Mouse (Mus musculus): Measurements from ENCODE around the gene Cdkn1a. TPM values are rescaled to one million over a fixed set of nuclear protein-coding genes. Genes with fewer than 3 reads are reported as not detected.

The Cdkn1a gene
- total and polyA plus RNA-seq, 3 experiments, result 10.6 to 59.1 (median 37.5) TPM

DNA sequence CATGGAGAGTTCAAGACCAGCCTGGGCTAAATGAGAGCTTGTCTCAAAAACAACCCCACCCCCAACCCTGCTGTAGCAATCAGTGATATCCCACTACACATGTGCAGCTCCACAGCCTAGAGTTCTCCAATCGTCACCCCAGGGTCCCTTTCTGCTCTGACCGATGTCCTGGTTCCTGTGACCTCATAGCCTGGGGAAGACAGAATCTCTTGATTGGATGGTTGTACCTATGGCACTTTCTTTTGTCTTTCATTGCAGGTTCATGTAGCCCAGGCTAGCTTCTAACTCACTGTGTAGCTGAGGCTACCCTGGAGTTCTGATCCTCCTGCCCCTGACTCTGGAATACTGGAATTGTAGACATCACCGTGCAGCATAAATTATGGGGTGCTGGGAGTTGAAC, 35.8 kb downstream of the Cdkn1a start:
- Histone ChIP-seq H3K4me3 (replicated peaks in 1 of 3; ENCODE audit: low read depth in 2 of 3, low read length in 2 of 3, poor library complexity in 1 of 3) (no peak overlapping the region), H3K79me2 (replicated peaks; ENCODE audit: control insufficient read depth, extremely low read depth, insufficient read depth, poor library complexity, severe bottlenecking) (no peaks in the 10 kb centered on the region), H3K27ac (ENCODE audit: insufficient read depth, low read depth) (no peak overlapping the region), H3K36me3 (replicated peaks in 1 of 2; ENCODE audit: control insufficient read depth in 1 of 2, insufficient read depth in 1 of 2, low read length in 1 of 2) (no peaks in the 10 kb centered on the region), H3K9ac (ENCODE audit: insufficient read depth, low read depth) (no peak overlapping the region), H3K4me1 (ENCODE audit: control insufficient read depth in 1 of 2, insufficient read depth in 2 of 2) (peaks cover 6 to 10% of the 10 kb centered on the region in 2 experiments; a peak in 3 of 4 replicates), H3K9me3 (replicated peaks; ENCODE audit: low read length) (peaks cover 3% of the 10 kb centered on the region), H3K4me2 (ENCODE audit: insufficient read depth, low read depth, poor library complexity, severe bottlenecking) (no peak overlapping the region), H3K27me3 (replicated peaks) (peaks cover 6% of the 10 kb centered on the region)
- DNase-seq (ENCODE audit: extremely low read depth), result no peak
- in situ Hi-C loops (cut with MboI; ENCODE audit: low pct_ligation_motif_present, low pct_unique_long_range_greater_than_20kb, low sequenced_read_pairs) (loop anchor here (5.0 kb wide), 1 partner anchor 36 kb away; no protein-coding TSS in a partner anchor), dilution Hi-C loops (cut with MboI; ENCODE audit: extremely low pct_ligation_motif_present, extremely low pct_unique_long_range_greater_than_20kb, low sequenced_read_pairs) (no loop called here)
- TF ChIP-seq USF1 (IDR thresholded peaks at IDR 0.05; ENCODE audit: low read depth, low read length) (no peak), KAT2A (IDR thresholded peaks at IDR 0.05; ENCODE audit: insufficient replicate concordance, low read length) (no peak), ZC3H11A (IDR thresholded peaks at IDR 0.05; ENCODE audit: low read depth, low read length) (no peak), IRF4 (IDR thresholded peaks at IDR 0.05; ENCODE audit: low read depth, low read length) (no peak)

DNA sequence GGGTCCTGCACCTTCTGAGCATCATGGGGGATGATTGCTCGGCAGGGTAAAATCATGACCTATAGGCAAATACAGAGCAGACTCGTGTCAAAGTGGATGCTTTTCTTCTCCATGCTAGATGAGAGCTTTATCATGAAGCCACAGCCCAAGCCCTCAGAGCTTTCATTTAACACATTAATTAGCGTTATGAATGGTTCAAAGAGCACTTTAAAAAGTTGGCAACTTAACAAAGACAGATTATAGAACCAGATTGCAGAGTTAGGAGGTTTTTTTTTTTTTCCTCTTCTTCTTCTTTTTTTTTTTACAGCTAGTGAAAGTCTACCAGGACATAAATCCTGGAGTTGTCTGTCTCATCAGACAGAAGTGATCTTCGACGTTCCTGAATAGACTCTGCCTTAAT, 38.6 kb downstream of the Cdkn1a start:
- H3K9me3 ChIP-seq (replicated peaks; ENCODE audit: low read length), result peaks cover 3% of the 10 kb centered on the region
- no peak for TF ChIP-seq GABPA (IDR thresholded peaks at IDR 0.05; ENCODE audit: insufficient replicate concordance, low read depth, low read length)
- TF ChIP-seq RCOR1 (conservative IDR thresholded peaks at IDR 0.05; ENCODE audit: low read depth, low read length), result no peak
- no peak for TF ChIP-seq HCFC1 (IDR thresholded peaks at IDR 0.05; ENCODE audit: low read depth, low read length)
- TF ChIP-seq CTCF (conservative IDR thresholded peaks at IDR 0.05 in 1 of 2, IDR thresholded peaks at IDR 0.05 in 1 of 2; ENCODE audit: low read depth in 2 of 2, low read length in 2 of 2), result no peak
- TF ChIP-seq MAZ (IDR thresholded peaks at IDR 0.05; ENCODE audit: low read depth, low read length), result no peak
- TF ChIP-seq ZKSCAN1 (IDR thresholded peaks at IDR 0.05; ENCODE audit: borderline replicate concordance, low read depth, low read length), result no peak
- TF ChIP-seq EP300 (IDR thresholded peaks at IDR 0.05; ENCODE audit: low read length), result no peak
- no peak for TF ChIP-seq JUN (IDR thresholded peaks at IDR 0.05; ENCODE audit: insufficient read depth, low read depth, low read length)
- TF ChIP-seq MYC (IDR thresholded peaks at IDR 0.05; ENCODE audit: low read depth, low read length), result no peak
- no peak for TF ChIP-seq TBP (conservative IDR thresholded peaks at IDR 0.05; ENCODE audit: low read depth, low read length)
- no peak for TF ChIP-seq CHD2 (IDR thresholded peaks at IDR 0.05; ENCODE audit: low read length)
- no peak for TF ChIP-seq TCF12 (IDR thresholded peaks at IDR 0.05; ENCODE audit: low read depth, low read length)
- no peak overlapping the region for H3K27ac ChIP-seq (ENCODE audit: insufficient read depth, low read depth)
- H3K36me3 ChIP-seq (replicated peaks in 1 of 2; ENCODE audit: control insufficient read depth in 1 of 2, insufficient read depth in 1 of 2, low read length in 1 of 2), result no peaks in the 10 kb centered on the region
- no peaks in the 10 kb centered on the region for H3K79me2 ChIP-seq (replicated peaks; ENCODE audit: control insufficient read depth, extremely low read depth, insufficient read depth, poor library complexity, severe bottlenecking)
- peaks cover 9 to 26% of the 10 kb centered on the region in 2 experiments for H3K4me1 ChIP-seq (ENCODE audit: control insufficient read depth in 1 of 2, insufficient read depth in 2 of 2)
- peaks cover 13% of the 10 kb centered on the region for H3K27me3 ChIP-seq (replicated peaks)
- dilution Hi-C loops (cut with MboI; ENCODE audit: extremely low pct_ligation_motif_present, extremely low pct_unique_long_range_greater_than_20kb, low sequenced_read_pairs), result no loop called here
- no peak overlapping the region for H3K4me3 ChIP-seq (replicated peaks in 1 of 3; ENCODE audit: low read depth in 2 of 3, low read length in 2 of 3, poor library complexity in 1 of 3)
- in situ Hi-C loops (cut with MboI; ENCODE audit: low pct_ligation_motif_present, low pct_unique_long_range_greater_than_20kb, low sequenced_read_pairs), result loop anchor here (5.0 kb wide), 1 partner anchor 33 kb away; no protein-coding TSS in a partner anchor
- no peak for DNase-seq (ENCODE audit: extremely low read depth)
- no peak overlapping the region for H3K4me2 ChIP-seq (ENCODE audit: insufficient read depth, low read depth, poor library complexity, severe bottlenecking)
- H3K9ac ChIP-seq (ENCODE audit: insufficient read depth, low read depth), result no peak overlapping the region
